In genomic region chr17:80652740-80653139, GRCm38 (mm10) we compare ENCODE assay signal across 22 mouse cellular contexts.
DNase-seq lines count a peak whose midpoint lies in the region; ATAC-seq and TF ChIP-seq lines count a peak whose summit lies in the region.
"Had no signal": no experiment of that assay in that cellular context is flagged by ENCODE, and none has a peak within 500 bp of the region (broad histone marks: within the 10 kb centered on the region; RNA-seq: fewer than 3 reads in every experiment).

No protein-coding gene starts in this region.

- H3K9me3 ChIP-seq in midbrain, embryonic 14.5 days (ENCODE audit: control insufficient read depth, low read length) = no peaks in the 10 kb centered on the region
- no peaks in the 10 kb centered on the region for H3K9me3 ChIP-seq in midbrain, embryonic 10.5 days (replicated peaks)
- no peaks in the 10 kb centered on the region for H3K9me3 ChIP-seq in forebrain, embryonic 14.5 days (replicated peaks; ENCODE audit: control insufficient read depth, low read length)
- H3K9me3 ChIP-seq: forebrain, embryonic 10.5 days; heart, embryonic 15.5 days; liver, embryonic 12.5 days; midbrain, embryonic 12.5 days; stomach, embryonic 15.5 days had no signal

- H3K4me3 ChIP-seq in midbrain, embryonic 14.5 days (replicated peaks; ENCODE audit: low read depth, low read length) = no peak overlapping the region
- H3K4me3 ChIP-seq in midbrain, embryonic 10.5 days = no peak overlapping the region
- H3K4me3 ChIP-seq in forebrain, embryonic 14.5 days (ENCODE audit: low read depth, low read length) = no peak overlapping the region
- H3K4me3 ChIP-seq: forebrain, embryonic 10.5 days; heart, embryonic 15.5 days; liver, embryonic 12.5 days; midbrain, embryonic 12.5 days; stomach, embryonic 15.5 days had no signal

- TF ChIP-seq POLR2A in brain, embryonic 14.5 days (IDR thresholded peaks at IDR 0.05; ENCODE audit: borderline replicate concordance, extremely low read depth, insufficient read depth, insufficient read length, poor library complexity, severe bottlenecking) = no peak

- H3K4me1 ChIP-seq in midbrain, embryonic 14.5 days (ENCODE audit: control insufficient read depth, insufficient read depth, low read length) = no peaks in the 10 kb centered on the region
- H3K4me1 ChIP-seq in midbrain, embryonic 10.5 days = no peaks in the 10 kb centered on the region
- H3K4me1 ChIP-seq in forebrain, embryonic 14.5 days (ENCODE audit: control insufficient read depth, insufficient read depth, low read length) = no peaks in the 10 kb centered on the region
- H3K4me1 ChIP-seq: forebrain, embryonic 10.5 days; heart, embryonic 15.5 days; liver, embryonic 12.5 days; midbrain, embryonic 12.5 days; stomach, embryonic 15.5 days had no signal

- H3K27me3 ChIP-seq in midbrain, embryonic 14.5 days (ENCODE audit: control insufficient read depth, insufficient read depth, low read length) = no peaks in the 10 kb centered on the region
- H3K27me3 ChIP-seq in midbrain, embryonic 10.5 days (ENCODE audit: low read depth, poor library complexity, severe bottlenecking) = no peaks in the 10 kb centered on the region
- no peaks in the 10 kb centered on the region for H3K27me3 ChIP-seq in forebrain, embryonic 14.5 days (replicated peaks; ENCODE audit: control insufficient read depth, insufficient read depth, low read length)
- H3K27me3 ChIP-seq: heart, embryonic 15.5 days; liver, embryonic 12.5 days; midbrain, embryonic 12.5 days; Patski; stomach, embryonic 15.5 days had no signal

- H3K4me2 ChIP-seq in midbrain, embryonic 14.5 days (ENCODE audit: low read length) = no peak overlapping the region
- H3K4me2 ChIP-seq in forebrain, embryonic 14.5 days (ENCODE audit: low read length) = no peak overlapping the region
- H3K4me2 ChIP-seq: heart, embryonic 15.5 days; hindbrain, embryonic 14.5 days; liver, embryonic 12.5 days; midbrain, embryonic 12.5 days; stomach, embryonic 15.5 days had no signal

- no peak for TF ChIP-seq CTCF in brain, embryonic 14.5 days (IDR thresholded peaks at IDR 0.05; ENCODE audit: borderline replicate concordance, extremely low read depth, insufficient read depth, insufficient read length)

- H3K9ac ChIP-seq in midbrain, embryonic 14.5 days (replicated peaks; ENCODE audit: low read length) = no peak overlapping the region
- no peak overlapping the region for H3K9ac ChIP-seq in forebrain, embryonic 14.5 days (ENCODE audit: low read length)
- H3K9ac ChIP-seq: heart, embryonic 15.5 days; hindbrain, embryonic 14.5 days; liver, embryonic 12.5 days; midbrain, embryonic 12.5 days; stomach, embryonic 15.5 days had no signal

- DNase-seq in adrenal gland, adult (ENCODE audit: inconsistent age in 2 of 2, low spot score in 1 of 2) = peak; percentile 27 to 80
- no peak for DNase-seq in adrenal gland, postnatal 25 days
- DNase-seq in midbrain, embryonic 14.5 days = peak; percentile 38
- DNase-seq in midbrain, embryonic 10.5 days (ENCODE audit: low spot score) = no peak
- peak; percentile 32 for DNase-seq in brain, embryonic 14.5 days (ENCODE audit: low read depth)
- DNase-seq in layer of hippocampus, adult 18-20 months (ENCODE audit: low spot score in 2 of 2) = no peak
- no peak for DNase-seq in forebrain, embryonic 14.5 days (ENCODE audit: low spot score)
- DNase-seq: heart, postnatal 36 days; kidney, adult 18-20 months; kidney, postnatal 10 days; lung, adult 18-20 months; lung, postnatal 10 days; right cerebral cortex, adult 18-20 months; thymus, postnatal 25 days had no signal

- H3K36me3 ChIP-seq in midbrain, embryonic 14.5 days (ENCODE audit: control insufficient read depth, insufficient read depth, low read length) = peaks cover 46% of the 10 kb centered on the region
- peaks cover 48% of the 10 kb centered on the region for H3K36me3 ChIP-seq in midbrain, embryonic 10.5 days
- H3K36me3 ChIP-seq in forebrain, embryonic 14.5 days (ENCODE audit: control insufficient read depth, insufficient read depth, low read length) = peaks cover 47% of the 10 kb centered on the region

- WGBS in midbrain, embryonic 14.5 days = 69% methylated on average over 6 of the region's 6 CpGs
- WGBS in midbrain, embryonic 10.5 days = 81% methylated on average over 6 of the region's 6 CpGs
- 85% methylated on average over 6 of the region's 6 CpGs for WGBS in forebrain, embryonic 14.5 days

- H3K27ac ChIP-seq in midbrain, embryonic 14.5 days (replicated peaks; ENCODE audit: low read depth, low read length) = no peak overlapping the region
- no peak overlapping the region for H3K27ac ChIP-seq in midbrain, embryonic 10.5 days (replicated peaks)
- no peak overlapping the region for H3K27ac ChIP-seq in forebrain, embryonic 14.5 days (ENCODE audit: low read depth, low read length)
- H3K27ac ChIP-seq: forebrain, embryonic 10.5 days; heart, embryonic 15.5 days; hindbrain, embryonic 14.5 days; liver, embryonic 12.5 days; midbrain, embryonic 12.5 days; stomach, embryonic 15.5 days had no signal

- ATAC-seq in midbrain, embryonic 14.5 days (ENCODE audit: low FRiP score, low TSS enrichment) = no peak
- ATAC-seq in forebrain, embryonic 14.5 days = no peak
- ATAC-seq: inflammation-experienced regulatory T-cells, adult 6 months; liver, embryonic 12.5 days; Patski had no signal

Comparison
In these comparisons a context has a peak if more than half of its experiments do, and no peak if none do; other contexts are left out.
1. DNase-seq: peak in adrenal gland, adult (2 of 2), midbrain, embryonic 14.5 days (single experiment) and brain, embryonic 14.5 days (single experiment); none in adrenal gland, postnatal 25 days (single experiment), midbrain, embryonic 10.5 days (single experiment), layer of hippocampus, adult 18-20 months (0 of 2) and forebrain, embryonic 14.5 days (single experiment).